Comparison of ENCODE assay signal across 10 mouse cellular contexts in genomic region chr6:57792821-57793220, GRCm38 (mm10). TPM values are rescaled to one million over a fixed set of nuclear protein-coding genes. Genes with fewer than 3 reads are reported as not detected.
DNase-seq lines count a peak whose midpoint lies in the region; ATAC-seq lines count a peak whose summit lies in the region.
"Not testable (repeated sequence)": the region's sequence is repeated elsewhere in the genome, so short reads cannot be mapped to it uniquely, and the experiment has no call there.
"Had no signal": no experiment of that assay in that cellular context is flagged by ENCODE, and none has a peak within 500 bp of the region (broad histone marks: within the 10 kb centered on the region; RNA-seq: fewer than 3 reads in every experiment).

No protein-coding gene starts in this region.

- not testable (repeated sequence) for H3K27ac ChIP-seq in liver, embryonic 12.5 days

- H3K9me3 ChIP-seq in liver, embryonic 12.5 days (replicated peaks): not testable (repeated sequence)

- peaks cover 40% of the 10 kb centered on the region for H3K4me1 ChIP-seq in liver, embryonic 12.5 days

- H3K36me3 ChIP-seq in liver, embryonic 12.5 days: peaks cover 16% of the 10 kb centered on the region

- not testable (repeated sequence) for H3K4me2 ChIP-seq in liver, embryonic 12.5 days

- not testable (repeated sequence) for H3K9ac ChIP-seq in liver, embryonic 12.5 days

- DNase-seq in heart, adult 11 months: peak; percentile 67
- DNase-seq in liver: peak; percentile 62

- ATAC-seq in liver, embryonic 12.5 days: 0 out of 2 replicates have a peak, but pooled peaks have one; percentile 48

- 60% methylated on average over 9 of the region's 9 CpGs for WGBS in liver, embryonic 12.5 days (ENCODE audit: insufficient replicate concordance)

- H3K4me3 ChIP-seq in liver, embryonic 12.5 days: not testable (repeated sequence)

- not testable (repeated sequence) for H3K27me3 ChIP-seq in liver, embryonic 12.5 days (replicated peaks)

RNA-seq across cellular contexts. Expression of gene Vopp1, which starts 32.1 kb away (rescaled TPM):
- 41.1 and 44.4 TPM in 2 replicates for polyA plus RNA-seq in liver, embryonic 12.5 days (2016; fragmentation: Nextera tagmentation; extraction: Ambion mirVana)

RNA-seq across cellular contexts. Expression of gene Vmn1r21, which starts 57.3 kb away (rescaled TPM):
- not detected in 2 replicates for polyA plus RNA-seq in liver, embryonic 12.5 days (2016; fragmentation: Nextera tagmentation; extraction: Ambion mirVana)
- polyA plus RNA-seq: activated CD4-positive, CD25-positive, alpha-beta regulatory T cell, adult 4 months; adrenal gland, adult 2 months; brain, embryonic 14.5 days; C2C12; CD4-positive, CD25-positive, alpha-beta regulatory T cell, adult 4 months; G1E; Patski had no signal
